Comparison of ENCODE assay signal across 9 mouse cellular contexts in genomic region chr6:56568470-56569372, GRCm38 (mm10). TPM values are rescaled to one million over a fixed set of nuclear protein-coding genes. Genes with fewer than 3 reads are reported as not detected.
A peak's percentile ranks its signal among the peaks of the same experiment; 100 is the strongest.
DNase-seq lines count a peak whose midpoint lies in the region; ATAC-seq and TF ChIP-seq lines count a peak whose summit lies in the region.
"Had no signal": no experiment of that assay in that cellular context is flagged by ENCODE, and none has a peak within 500 bp of the region (broad histone marks: within the 10 kb centered on the region; RNA-seq: fewer than 3 reads in every experiment).

Gene Pde1c, minus strand, starts transcription at chr6:56569103.

- H3K9me3 ChIP-seq in forebrain, embryonic 11.5 days (ENCODE audit: control insufficient read depth, low read length): no peaks in the 10 kb centered on the region
- H3K9me3 ChIP-seq in hindbrain, embryonic 11.5 days (ENCODE audit: control insufficient read depth, low read length): no peaks in the 10 kb centered on the region
- no peaks in the 10 kb centered on the region for H3K9me3 ChIP-seq in limb, embryonic 11.5 days (ENCODE audit: control insufficient read depth, low read length)
- no peaks in the 10 kb centered on the region for H3K9me3 ChIP-seq in midbrain, embryonic 10.5 days (replicated peaks)
- H3K9me3 ChIP-seq in stomach, embryonic 14.5 days (ENCODE audit: control insufficient read depth, low read depth, low read length): no peaks in the 10 kb centered on the region

- 1% methylated on average over 48 of the region's 48 CpGs for WGBS in forebrain, embryonic 11.5 days
- WGBS in hindbrain, embryonic 11.5 days: 1% methylated on average over 48 of the region's 48 CpGs
- under 1% methylated on average over 48 of the region's 48 CpGs for WGBS in limb, embryonic 11.5 days
- WGBS in midbrain, embryonic 10.5 days: 1% methylated on average over 48 of the region's 48 CpGs
- under 1% methylated on average over 48 of the region's 48 CpGs for WGBS in stomach, embryonic 14.5 days

- peak within 1 kb of the TSS; percentile 60 for H3K4me3 ChIP-seq in bone marrow macrophage, adult 2 months (ENCODE audit: insufficient read depth, low read length)
- H3K4me3 ChIP-seq in forebrain, embryonic 11.5 days (ENCODE audit: low read depth, low read length): peak within 1 kb of the TSS; percentile 62
- H3K4me3 ChIP-seq in hindbrain, embryonic 11.5 days (ENCODE audit: low read depth, low read length): peak within 1 kb of the TSS; percentile 71
- peak within 1 kb of the TSS; percentile 62 for H3K4me3 ChIP-seq in limb, embryonic 11.5 days (ENCODE audit: low read depth, low read length)
- H3K4me3 ChIP-seq in midbrain, embryonic 10.5 days: peak within 1 kb of the TSS; percentile 86
- peak within 1 kb of the TSS; percentile 73 for H3K4me3 ChIP-seq in stomach, embryonic 14.5 days (ENCODE audit: low read depth, low read length)

- DNase-seq in frontal cortex, postnatal 25 days (ENCODE audit: low spot score in 2 of 2): no peak
- peak; percentile 72 for DNase-seq in forebrain, embryonic 11.5 days (ENCODE audit: low spot score)
- DNase-seq in hindbrain, embryonic 11.5 days (ENCODE audit: low spot score): peak; percentile 69
- peak; percentile 72 for DNase-seq in limb, embryonic 11.5 days (ENCODE audit: low spot score)
- DNase-seq in midbrain, embryonic 10.5 days (ENCODE audit: low spot score): peak; percentile 58

- no peak for TF ChIP-seq CTCF in bone marrow macrophage, adult 2 months (IDR thresholded peaks at IDR 0.05; ENCODE audit: low read depth, low read length)

- no peaks in the 10 kb centered on the region for H3K4me1 ChIP-seq in bone marrow macrophage, adult 2 months (ENCODE audit: control insufficient read depth, insufficient read depth, low read length)
- no peaks in the 10 kb centered on the region for H3K4me1 ChIP-seq in forebrain, embryonic 11.5 days (replicated peaks; ENCODE audit: control insufficient read depth, insufficient read depth, low read length)
- H3K4me1 ChIP-seq in hindbrain, embryonic 11.5 days (replicated peaks; ENCODE audit: control insufficient read depth, insufficient read depth, low read length): no peaks in the 10 kb centered on the region
- H3K4me1 ChIP-seq in limb, embryonic 11.5 days (ENCODE audit: control insufficient read depth, insufficient read depth, low read length): no peaks in the 10 kb centered on the region
- H3K4me1 ChIP-seq in midbrain, embryonic 10.5 days: peaks cover 5% of the 10 kb centered on the region
- H3K4me1 ChIP-seq in stomach, embryonic 14.5 days (ENCODE audit: control insufficient read depth, insufficient read depth, low read length): no peaks in the 10 kb centered on the region

- TF ChIP-seq POLR2A in bone marrow macrophage, adult 2 months (IDR thresholded peaks at IDR 0.05; ENCODE audit: borderline replicate concordance, low read depth, low read length): no peak

- H3K27ac ChIP-seq in bone marrow macrophage, adult 2 months (ENCODE audit: insufficient read depth, low read depth, low read length): no peak within 1 kb of the TSS
- H3K27ac ChIP-seq in forebrain, embryonic 11.5 days (ENCODE audit: low read depth, low read length): no peak within 1 kb of the TSS
- no peak within 1 kb of the TSS for H3K27ac ChIP-seq in hindbrain, embryonic 11.5 days (ENCODE audit: low read depth, low read length)
- H3K27ac ChIP-seq in limb, embryonic 11.5 days (replicated peaks; ENCODE audit: low read depth, low read length): no peak within 1 kb of the TSS
- peak within 1 kb of the TSS; percentile 75 for H3K27ac ChIP-seq in midbrain, embryonic 10.5 days (replicated peaks)
- H3K27ac ChIP-seq in stomach, embryonic 14.5 days (ENCODE audit: low read length): no peak within 1 kb of the TSS

- peak; percentile 81 for ATAC-seq in frontal cortex, adult (ENCODE audit: low TSS enrichment)
- ATAC-seq in forebrain, embryonic 11.5 days (replicated peaks; ENCODE audit: low FRiP score): peak; percentile 84
- peak; percentile 90 for ATAC-seq in hindbrain, embryonic 11.5 days (ENCODE audit: low FRiP score)
- peak; percentile 81; the same call in 1 of the 2 replicates for ATAC-seq in limb, embryonic 11.5 days (ENCODE audit: insufficient number of reproducible peaks, low FRiP score, low TSS enrichment, low read depth)
- ATAC-seq in stomach, embryonic 14.5 days (ENCODE audit: insufficient number of reproducible peaks, insufficient read depth, low FRiP score, low read depth): peak; percentile 79

- H3K36me3 ChIP-seq in forebrain, embryonic 11.5 days (ENCODE audit: control insufficient read depth, insufficient read depth, low read length): no peaks in the 10 kb centered on the region
- H3K36me3 ChIP-seq in hindbrain, embryonic 11.5 days (ENCODE audit: control insufficient read depth, insufficient read depth, low read length): no peaks in the 10 kb centered on the region
- no peaks in the 10 kb centered on the region for H3K36me3 ChIP-seq in limb, embryonic 11.5 days (ENCODE audit: control insufficient read depth, insufficient read depth, low read length)
- no peaks in the 10 kb centered on the region for H3K36me3 ChIP-seq in midbrain, embryonic 10.5 days
- no peaks in the 10 kb centered on the region for H3K36me3 ChIP-seq in stomach, embryonic 14.5 days (ENCODE audit: control insufficient read depth, insufficient read depth, low read length)

- peak within 1 kb of the TSS; percentile 58 for H3K9ac ChIP-seq in forebrain, embryonic 11.5 days (ENCODE audit: low read length)
- H3K9ac ChIP-seq in hindbrain, embryonic 11.5 days (ENCODE audit: low read depth, low read length): peak within 1 kb of the TSS; percentile 46
- H3K9ac ChIP-seq in limb, embryonic 11.5 days (ENCODE audit: low read length): peak within 1 kb of the TSS; percentile 62
- peak within 1 kb of the TSS; percentile 30 for H3K9ac ChIP-seq in stomach, embryonic 14.5 days (replicated peaks; ENCODE audit: low read depth, low read length)

- peak within 1 kb of the TSS; percentile 86 for H3K4me2 ChIP-seq in forebrain, embryonic 11.5 days (ENCODE audit: low read depth, low read length, severe bottlenecking)
- peak within 1 kb of the TSS; percentile 95 for H3K4me2 ChIP-seq in hindbrain, embryonic 11.5 days (replicated peaks; ENCODE audit: low read depth, low read length)
- H3K4me2 ChIP-seq in limb, embryonic 11.5 days (ENCODE audit: low read depth, severe bottlenecking): peak within 1 kb of the TSS; percentile 92
- peak within 1 kb of the TSS; percentile 97 for H3K4me2 ChIP-seq in stomach, embryonic 14.5 days (replicated peaks; ENCODE audit: low read depth, low read length)

- no peaks in the 10 kb centered on the region for H3K27me3 ChIP-seq in forebrain, embryonic 11.5 days (ENCODE audit: control insufficient read depth, insufficient read depth, low read length)
- no peaks in the 10 kb centered on the region for H3K27me3 ChIP-seq in hindbrain, embryonic 11.5 days (ENCODE audit: control insufficient read depth, insufficient read depth, low read length)
- no peaks in the 10 kb centered on the region for H3K27me3 ChIP-seq in limb, embryonic 11.5 days (ENCODE audit: control insufficient read depth, insufficient read depth, low read length)
- H3K27me3 ChIP-seq in midbrain, embryonic 10.5 days (ENCODE audit: low read depth, poor library complexity, severe bottlenecking): peaks cover 10% of the 10 kb centered on the region
- no peaks in the 10 kb centered on the region for H3K27me3 ChIP-seq in stomach, embryonic 14.5 days (ENCODE audit: control insufficient read depth, insufficient read depth, low read length)
- H3K27me3 ChIP-seq: CH12.LX had no signal

RNA-seq across cellular contexts. Expression of gene Pde1c, which starts in this region (rescaled TPM):
- 0.23 TPM in 1 of 2 replicates, not detected in the other for polyA plus RNA-seq in bone marrow macrophage, adult 2 months (2012; ENCODE audit: insufficient read depth, insufficient read length, missing spikeins)
- polyA plus RNA-seq in forebrain, embryonic 11.5 days (2014; fragmentation: Nextera tagmentation; extraction: Ambion mirVana): 4.6 and 6.2 TPM in 2 replicates
- 3.8 and 6.0 TPM in 2 replicates for polyA plus RNA-seq in hindbrain, embryonic 11.5 days (2014; fragmentation: Nextera tagmentation; extraction: Ambion mirVana)
- polyA plus RNA-seq in limb, embryonic 11.5 days (2014; fragmentation: Nextera tagmentation; extraction: Ambion mirVana): 1.3 and 1.7 TPM in 2 replicates
- polyA plus RNA-seq in midbrain, embryonic 10.5 days (2016; fragmentation: Nextera tagmentation; extraction: Ambion mirVana): 3.4 and 5.3 TPM in 2 replicates
- 2.8 and 4.7 TPM in 2 replicates for polyA plus RNA-seq in stomach, embryonic 14.5 days (2014; fragmentation: Nextera tagmentation; extraction: Ambion mirVana)

Comparison
In these comparisons a context has a peak if more than half of its experiments do, and no peak if none do; other contexts are left out.
1. DNase-seq: peak in forebrain, embryonic 11.5 days (single experiment), hindbrain, embryonic 11.5 days (single experiment), limb, embryonic 11.5 days (single experiment) and midbrain, embryonic 10.5 days (single experiment); none in frontal cortex, postnatal 25 days (0 of 2).
2. Peak in every context shown above with its lines, with median percentiles within 50 percentile points of each other: ATAC-seq, H3K4me3 ChIP-seq, H3K4me2 ChIP-seq and H3K9ac ChIP-seq.